Mouse (Mus musculus): ENCODE results near the gene Hoxa2.

Gene Hoxa2

DNA sequence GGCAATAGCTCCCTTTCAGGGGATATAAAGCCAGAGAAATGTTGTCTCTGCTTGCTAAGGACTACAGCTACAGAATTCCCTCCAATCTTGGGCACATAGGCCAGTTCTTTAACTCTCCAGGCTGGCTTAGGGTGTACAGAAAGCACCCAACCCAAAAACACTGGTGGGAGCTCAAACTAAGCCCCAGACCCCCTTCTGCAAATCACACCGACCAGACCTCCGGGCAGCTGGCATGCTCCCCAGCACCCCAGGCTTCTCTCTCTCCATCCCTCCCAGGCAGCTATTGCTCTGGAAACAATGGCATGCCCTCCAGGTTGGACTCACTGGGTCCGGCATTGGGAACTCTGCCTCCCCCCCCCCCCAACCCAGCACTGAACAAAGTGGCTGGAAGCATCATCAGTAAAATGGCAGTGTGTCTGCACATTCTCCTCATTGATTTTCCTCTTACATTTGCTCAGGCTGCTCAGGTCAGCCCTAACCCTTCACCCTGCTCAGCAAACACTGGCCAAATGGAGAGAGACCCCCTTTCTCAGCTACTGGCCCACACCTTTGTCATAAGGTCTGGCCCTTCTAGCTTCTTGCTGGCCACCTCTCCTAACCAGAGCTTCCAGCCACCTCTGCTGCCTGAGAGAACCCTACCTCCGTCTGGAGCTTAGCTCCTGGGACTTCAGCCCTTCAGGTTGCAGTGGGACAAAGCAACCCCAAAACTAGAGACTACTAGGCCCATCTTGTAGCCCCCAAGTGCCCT lies 14.5 kb upstream of the Hoxa2 start:
- DNase-seq = no peak

DNA sequence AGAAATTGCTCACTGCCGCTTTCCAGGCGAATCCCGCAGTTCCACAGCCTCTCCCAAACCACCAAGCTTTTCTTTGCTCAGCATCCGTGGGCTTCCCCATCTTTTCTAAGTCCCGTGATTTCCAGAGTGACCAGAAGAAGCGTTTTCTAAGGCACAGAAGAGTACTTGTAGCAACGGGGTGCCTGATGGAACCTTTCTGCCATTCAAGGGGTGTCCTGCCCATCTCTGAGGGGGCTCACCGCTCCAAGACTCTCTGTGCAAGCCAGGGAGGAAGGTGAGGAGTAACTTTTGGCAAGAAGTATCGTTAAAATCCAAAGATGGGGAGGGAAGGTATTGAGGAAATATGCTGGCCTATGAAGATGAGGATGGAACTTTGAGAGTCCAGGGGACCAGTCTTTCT lies 13.2 kb upstream of the Hoxa2 start:
- DNase-seq = no peak

DNA sequence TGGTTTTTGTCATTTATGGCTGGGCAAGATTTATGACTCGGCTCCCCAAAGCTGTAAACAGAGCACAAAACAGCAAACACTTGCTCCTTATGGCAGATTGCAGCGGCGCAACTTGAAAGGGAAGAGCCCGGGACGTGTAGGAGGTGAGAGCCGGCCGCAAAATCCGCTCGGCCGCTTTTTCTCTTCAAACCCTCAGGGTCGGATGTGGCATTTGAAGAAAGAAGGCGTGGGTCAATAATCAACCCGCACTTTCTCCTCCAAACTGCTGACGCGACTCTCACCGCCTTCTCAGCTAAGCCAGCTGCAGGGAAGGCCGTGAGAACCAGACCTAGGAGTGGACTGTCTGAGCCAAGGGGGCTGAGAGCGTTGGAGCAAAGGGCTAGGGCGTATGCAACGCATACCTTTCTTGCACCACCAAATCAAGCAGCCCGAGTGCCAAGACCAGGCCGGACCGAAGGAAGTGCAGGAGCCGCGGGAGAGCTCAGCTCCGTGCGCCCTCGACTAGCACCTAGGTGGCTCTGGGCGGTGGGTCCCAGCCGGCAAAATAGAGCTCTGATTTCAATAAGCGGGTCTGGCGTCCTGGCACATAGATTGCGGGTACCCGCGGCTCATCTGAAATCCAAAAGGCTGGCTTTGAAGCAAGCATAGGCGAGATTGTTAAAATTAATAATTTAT lies 12.6 kb upstream of the Hoxa2 start, which contains the start of gene 5730596B20Rik:
5730596B20Rik (plus strand) TSS at position 438 of the 675 bp plus-strand sequence.
- DNase-seq = peak in 1 of 2 experiments; percentile 44

DNA sequence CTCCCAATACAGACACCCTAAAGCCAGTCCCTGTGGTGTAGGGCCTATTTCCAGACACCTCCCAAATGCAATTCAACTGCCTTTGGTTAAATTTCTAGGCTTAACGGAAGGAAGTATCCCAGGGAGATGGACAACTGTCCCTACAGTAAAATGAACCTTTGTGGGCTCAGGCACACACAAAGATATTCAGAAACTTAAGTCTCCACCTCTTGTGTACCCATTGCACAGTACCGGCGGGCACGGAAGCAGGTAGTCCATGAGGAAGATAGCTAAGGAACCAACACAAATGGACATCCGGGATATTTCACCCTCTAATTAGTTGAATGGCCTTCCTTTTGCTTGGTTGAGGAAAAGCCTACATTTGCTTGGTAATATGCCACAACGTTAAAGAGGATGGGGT lies 11.8 kb upstream of the Hoxa2 start:
- DNase-seq = peak in 1 of 2 experiments; percentile 29

DNA sequence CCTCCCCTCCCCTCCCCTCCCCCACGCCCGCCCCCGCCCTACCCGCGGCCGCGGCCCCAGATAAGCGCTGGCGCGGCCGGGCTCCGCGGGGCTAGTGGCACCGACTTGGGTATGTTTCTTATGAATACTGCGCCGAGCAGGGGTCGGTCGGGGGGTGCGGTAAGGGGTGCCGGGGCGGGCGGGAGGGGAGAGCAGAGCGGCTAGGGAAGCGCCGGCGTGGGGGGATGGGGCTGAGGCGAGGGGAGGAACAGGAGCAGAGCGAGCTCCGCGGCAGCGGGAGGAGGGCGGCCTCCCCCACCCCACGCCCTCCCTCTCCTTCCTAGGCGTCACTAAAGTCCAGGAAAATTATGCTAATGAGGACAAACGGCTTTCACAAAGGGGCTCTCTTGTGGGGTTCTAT lies 11.2 kb upstream of the Hoxa2 start:
- peak in 1 of 2 experiments; percentile 43 for DNase-seq

DNA sequence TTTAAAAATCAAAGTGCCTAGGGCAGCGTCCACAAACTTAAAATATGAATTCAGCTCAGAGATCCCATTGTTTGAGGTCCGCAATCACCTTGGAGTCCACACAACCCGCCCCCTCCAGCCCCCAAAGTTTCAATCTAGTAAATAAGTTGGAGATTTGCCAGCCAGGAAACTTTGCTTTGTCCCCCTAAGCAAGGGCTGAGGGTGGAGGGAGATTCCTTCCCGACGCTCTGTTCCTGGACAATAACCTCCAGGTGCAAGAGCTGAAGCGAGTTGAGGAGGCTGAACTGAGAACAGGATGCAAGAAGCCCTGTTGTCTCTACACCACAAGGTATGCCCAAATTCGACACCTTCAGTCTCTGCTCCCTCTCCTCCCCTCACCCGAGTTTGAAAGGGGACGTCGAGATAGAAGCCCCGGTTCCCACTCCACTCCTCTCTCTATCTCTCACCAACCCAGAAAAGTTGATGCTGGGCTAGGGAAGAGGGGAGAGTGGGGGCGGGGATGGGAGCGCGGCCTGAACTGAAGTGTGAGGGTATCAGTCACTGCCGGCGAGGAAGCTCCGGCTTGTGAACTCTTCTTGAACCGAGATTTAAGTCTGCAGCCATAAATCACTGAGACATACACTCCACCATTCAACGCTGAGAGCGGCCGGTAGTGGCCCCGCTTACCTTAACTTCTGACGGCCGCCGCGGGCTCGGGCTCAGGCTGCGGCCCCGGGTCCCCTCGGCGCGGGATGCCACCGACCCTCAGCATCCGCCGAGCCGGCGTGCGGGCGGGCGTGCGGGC lies 10.5 kb upstream of the Hoxa2 start:
- peak in 1 of 2 experiments; percentile 34 for DNase-seq

DNA sequence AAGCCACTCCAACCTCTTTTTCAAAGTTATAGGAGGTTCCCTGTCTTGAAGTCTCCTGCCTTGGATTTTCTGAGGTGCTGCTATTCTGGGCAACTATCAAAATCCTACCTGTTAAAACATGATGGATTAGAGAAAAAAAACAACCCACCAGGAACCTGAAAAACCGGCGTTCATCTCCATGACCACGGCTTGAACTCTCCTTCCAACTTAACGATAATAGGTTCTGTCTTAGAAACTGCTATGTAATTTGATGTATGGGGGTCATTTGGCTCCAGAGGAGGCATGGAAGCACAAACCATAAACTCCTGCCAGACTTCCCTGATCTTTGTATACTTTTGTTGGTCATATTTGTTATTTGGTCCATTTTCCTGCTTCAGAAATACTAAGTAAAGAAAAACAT lies 9.0 kb upstream of the Hoxa2 start:
- DNase-seq = no peak

DNA sequence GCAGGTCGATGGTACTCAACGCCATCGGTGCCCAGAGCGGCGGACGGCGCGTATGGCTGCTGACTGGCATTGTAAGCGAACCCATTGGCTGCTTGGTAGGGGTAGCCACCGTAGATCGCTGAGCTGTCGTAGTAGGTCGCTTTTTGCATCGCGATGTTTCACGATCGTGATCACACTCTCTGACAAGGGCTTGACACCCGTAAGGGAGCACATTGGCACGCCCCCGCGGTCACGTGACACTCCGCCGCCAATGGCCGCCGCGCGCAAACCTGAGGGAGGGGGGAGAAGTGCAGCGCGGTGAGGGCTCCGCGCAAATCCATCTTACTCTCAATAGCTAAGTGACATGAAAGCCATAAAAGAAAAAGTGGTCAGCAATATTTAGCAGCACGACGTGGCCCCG lies 7.9 kb upstream of the Hoxa2 start:
- peak; percentile 60 to 76 for DNase-seq

DNA sequence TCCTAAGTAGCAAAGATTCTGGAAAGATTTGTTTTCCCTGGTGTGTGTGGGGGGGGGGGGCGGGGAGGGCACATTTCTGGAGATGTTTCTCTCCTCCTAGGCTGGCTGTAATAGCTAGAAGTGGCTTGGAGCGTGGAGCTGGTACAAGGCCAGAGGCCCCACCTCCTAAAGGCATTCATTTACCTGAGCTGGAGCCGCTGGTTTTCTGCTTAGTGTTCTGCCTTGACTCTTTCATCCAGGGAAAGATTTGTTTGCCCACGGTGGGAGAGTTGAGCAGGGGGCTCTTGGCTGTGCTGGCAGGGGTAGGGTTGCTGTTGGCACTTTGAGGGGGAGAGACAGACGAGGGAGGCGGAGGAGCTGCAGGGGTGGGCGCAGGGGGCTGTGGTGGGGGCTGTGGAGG lies 7.3 kb upstream of the Hoxa2 start:
- DNase-seq = no peak

DNA sequence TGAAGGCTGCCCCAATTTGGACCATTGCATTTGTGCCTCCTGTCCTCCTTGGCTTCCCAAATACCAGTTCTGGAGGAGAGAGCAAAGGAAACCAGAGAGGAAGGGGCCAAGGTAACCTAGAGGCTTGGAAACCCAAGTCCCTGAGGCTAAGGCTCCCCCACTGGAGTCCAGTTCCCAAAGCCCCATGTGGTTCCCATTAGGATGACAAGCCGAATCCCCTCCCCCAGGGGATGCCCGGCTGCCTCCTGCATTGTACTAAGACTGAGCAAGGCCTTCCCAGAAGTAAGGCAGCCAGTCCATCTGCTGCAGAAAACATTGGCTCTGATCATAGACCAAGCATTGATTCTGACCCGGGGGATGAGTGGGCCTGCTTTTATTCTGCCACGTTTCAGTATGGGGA lies 6.7 kb upstream of the Hoxa2 start:
- DNase-seq = no peak

DNA sequence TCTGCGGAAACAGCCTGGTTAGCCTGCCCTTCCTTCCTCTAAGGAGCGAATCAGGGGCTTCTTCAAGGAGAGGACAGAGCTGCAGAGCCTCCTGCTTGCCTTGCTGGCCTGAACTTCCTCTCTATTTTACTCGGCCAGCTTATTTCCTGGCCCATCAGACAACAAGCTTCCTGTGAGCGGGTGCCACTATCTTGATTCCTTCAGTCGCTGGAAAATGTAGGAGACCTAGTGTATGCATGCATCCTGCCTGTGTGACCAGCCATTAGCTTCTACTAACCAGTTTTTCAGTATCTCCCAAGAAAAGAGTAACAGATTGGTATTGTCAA lies 6.2 kb upstream of the Hoxa2 start:
- DNase-seq = no peak

DNA sequence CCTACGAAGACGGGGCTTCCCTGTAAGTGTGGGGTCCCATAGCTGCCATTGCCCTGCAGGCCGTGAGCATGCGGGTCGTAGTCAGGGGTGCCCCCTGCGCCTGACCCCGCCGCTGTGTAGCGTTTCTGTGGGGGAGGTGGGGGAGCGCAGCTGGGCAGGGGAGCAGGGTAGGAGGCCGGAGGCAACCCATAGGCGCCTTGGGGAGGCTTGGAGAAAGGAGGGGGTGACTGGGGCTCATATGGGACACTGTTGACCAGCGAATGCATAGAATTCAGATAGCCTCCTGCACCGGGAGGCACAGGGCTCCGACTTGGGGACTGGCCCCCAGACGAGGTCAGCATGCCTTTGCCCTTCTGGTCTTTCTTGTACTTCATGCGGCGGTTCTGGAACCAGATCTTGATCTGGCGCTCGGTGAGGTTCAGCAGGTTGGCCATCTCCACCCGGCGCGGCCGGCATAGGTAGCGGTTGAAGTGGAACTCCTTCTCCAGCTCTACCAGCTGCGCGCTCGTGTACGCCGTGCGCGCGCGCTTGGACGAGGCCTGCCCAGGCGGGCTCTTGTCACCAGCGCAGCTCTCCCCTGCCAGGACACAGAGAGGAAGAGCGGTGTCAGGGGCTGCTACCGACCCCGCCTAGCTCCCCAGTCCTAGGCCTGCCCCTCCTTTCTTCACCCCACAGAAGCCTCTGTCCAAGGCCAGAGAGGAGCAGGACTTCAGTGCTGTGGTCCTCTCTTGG lies 5.7 kb upstream of the Hoxa2 start:
- no peak for DNase-seq

DNA sequence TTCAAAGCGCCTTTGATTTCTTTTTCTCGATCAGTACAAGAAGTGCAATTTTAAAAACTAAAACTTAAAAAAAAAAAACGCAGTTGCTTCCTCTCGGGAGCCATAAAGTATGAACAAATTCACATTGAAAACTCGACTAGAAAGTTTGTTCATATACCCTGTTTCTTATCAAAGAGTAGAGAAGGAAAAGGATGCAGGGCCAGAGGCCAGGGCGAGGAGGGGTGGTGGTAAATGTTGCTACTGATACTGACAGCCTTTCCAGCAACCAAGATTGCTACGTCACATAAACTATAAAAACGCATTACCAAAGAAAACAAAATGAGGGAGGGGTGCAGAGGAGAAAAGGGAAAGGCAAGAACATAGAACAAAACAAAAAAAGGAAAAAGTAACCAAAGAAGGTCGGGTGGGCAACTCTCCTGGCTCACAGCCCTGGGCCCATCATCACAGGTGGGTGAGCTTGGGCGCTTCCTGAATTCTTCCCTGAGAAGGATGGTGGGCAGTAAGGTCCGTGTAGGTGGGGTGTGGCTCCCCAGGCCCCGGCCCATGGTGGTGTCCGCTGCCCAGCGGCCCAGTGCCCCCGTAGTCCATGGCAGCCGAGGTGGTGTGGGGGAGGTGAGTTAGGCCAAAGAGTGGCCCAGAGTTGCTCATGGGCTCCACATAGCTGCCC lies 5.0 kb upstream of the Hoxa2 start:
- no peak for DNase-seq

DNA sequence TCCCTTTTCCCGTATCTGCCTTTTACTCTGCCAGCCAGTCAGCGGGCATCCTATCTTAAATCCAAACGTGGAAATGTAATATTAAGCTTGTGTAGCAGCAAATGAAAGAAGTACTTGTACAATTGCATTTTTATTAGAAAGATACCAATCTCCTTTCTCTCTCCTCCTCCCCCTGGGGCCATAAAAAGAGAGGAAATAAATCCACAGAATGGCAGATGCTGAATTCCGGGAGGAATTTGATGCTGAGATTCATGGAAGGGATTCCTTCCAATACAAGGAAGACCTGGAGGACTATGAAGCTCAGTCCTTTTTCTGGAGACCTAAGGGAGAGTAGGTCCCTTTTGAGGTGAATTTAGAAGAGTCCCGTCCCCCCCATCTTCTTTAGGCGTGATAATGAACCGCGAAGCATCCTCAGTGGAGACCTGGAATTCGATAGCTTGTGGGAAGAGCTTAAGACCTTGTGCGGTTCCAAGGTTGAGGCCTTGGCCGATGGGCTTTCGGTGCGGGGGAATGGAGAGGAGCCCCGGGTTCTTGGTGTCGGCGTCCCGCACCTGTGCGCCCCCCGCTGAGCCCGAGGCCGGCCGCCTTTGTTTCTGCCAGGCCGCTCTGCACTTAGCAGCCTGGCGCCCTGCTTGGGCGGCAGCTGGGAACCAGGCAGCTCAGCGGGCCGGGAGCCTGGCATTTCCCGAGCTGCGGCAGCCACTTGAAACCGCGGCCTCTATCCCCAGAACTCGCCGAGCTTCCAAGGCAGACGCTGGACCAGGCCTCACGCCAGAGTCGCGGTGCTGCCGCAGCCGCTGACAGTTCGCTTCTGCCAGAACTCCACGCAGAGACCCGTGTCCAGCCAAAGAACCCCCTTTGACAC lies 3.8 kb upstream of the Hoxa2 start:
- DNase-seq = peak; percentile 55 to 65

DNA sequence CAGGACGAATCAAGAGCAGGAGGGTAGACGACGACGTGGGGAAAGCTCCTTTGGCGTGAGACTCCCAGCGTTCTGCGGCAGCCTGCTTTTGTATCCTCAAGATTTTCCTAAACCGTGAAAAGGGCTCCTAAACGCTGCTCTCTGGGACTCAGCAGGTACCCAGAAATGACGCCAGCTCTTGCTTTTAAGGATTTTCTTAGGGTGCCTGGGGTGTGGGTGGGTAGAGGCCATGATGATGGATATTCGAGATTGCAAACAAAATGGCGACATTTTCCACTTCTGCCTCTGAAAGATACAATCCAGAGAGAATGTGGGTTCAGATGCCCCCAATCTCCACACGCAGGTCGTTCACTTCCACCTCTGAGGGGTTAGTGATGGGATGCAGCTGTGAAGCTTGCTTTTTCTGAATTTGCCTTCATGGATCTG lies 3.1 kb upstream of the Hoxa2 start:
- no peak for DNase-seq

DNA sequence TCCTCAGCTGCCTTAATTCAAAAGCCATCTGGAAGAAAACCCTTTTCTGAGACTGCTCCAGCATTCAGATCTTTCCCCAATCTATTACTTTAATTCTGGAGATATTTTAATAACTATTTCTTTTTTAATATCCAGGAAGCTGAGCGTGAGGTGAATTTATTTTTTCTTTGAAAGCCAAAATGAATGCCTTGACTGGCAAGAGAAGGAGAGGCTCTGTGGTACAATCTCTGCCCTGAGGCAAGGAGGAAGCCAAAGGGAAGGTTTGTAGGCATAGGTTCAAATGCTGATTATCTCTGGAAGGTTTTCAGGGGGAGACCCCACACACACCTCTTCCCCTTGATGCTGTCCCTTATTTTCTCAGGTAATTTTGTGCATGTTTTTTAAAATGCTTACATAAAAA lies 2.5 kb upstream of the Hoxa2 start:
- no peak for DNase-seq

DNA sequence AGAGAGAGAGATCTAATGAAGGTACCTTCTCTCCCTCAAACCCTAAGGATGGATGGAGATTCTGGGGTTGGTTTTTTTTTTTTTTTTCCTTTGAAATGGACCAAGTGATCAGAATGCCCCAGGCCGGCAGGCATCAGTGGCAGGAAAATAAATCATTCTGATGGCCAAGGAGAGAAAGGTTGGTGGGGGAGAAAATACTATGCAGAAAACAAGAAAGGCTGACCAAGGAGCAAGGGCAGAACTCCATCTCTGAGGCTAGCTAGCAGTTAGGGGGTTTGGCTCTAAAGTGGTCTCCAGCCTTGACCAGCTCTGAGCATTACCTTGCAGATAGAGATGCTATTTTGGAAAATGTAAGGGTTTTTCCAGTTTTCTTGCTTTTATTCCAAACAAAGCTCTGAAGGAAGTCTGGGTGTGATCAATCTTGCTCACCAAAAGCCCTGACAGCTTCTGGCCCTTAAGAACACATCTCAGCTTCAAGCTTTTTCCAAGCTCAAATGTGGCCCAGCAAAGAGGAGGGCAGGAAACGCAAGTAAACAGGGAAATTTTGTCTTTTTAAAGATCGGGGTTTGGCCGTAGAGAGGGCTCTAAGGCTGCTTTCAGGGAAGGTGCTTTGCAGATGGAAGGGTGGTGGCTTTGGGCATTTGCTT lies 1.9 kb upstream of the Hoxa2 start:
- DNase-seq = no peak

DNA sequence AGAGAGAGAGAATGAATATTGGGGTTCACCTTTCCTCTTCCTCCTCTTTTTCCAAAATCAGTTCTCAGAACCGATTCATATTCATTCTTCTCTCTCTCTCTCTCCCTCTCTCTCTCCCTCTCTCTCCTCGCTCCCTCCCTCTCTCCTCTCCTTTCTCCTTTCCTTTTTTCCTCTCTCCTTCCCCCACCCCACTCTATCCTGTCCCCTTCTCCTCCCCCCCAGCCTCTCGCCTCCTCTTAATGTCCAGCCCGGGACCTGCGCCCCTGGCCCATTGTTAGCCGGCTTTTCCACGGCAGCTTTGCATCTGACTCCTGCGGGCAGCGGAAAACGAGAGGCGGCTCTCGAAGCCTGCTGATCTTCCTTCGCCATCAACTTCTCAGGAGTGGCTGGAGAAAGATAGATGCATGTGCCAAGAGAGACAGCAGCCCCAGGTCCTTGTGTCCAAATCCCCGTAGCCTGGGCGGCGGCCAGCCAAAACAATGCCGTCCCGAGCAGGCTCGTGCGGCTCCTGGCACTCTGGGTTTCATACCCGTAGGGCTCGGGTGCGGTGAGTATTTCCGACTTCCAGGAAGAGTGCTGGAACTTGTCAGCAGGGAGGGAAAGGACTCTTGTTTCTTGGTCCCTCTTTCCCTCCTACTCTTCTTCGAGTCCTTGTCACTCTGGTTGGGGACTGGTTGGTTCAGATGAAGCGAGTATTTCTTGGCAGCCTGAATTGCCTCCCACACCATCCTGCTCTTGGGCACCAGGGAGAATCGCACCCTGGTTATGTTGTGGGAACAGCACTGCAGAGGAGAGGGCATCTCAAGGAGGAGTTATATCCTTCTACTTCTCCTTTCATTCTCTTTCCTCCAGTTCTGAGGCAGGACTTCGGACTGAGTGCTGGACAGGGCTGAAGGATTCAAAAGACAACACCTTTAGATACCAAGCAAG lies 1.1 kb upstream of the Hoxa2 start:
- DNase-seq = peak in 1 of 2 experiments; percentile 31

DNA sequence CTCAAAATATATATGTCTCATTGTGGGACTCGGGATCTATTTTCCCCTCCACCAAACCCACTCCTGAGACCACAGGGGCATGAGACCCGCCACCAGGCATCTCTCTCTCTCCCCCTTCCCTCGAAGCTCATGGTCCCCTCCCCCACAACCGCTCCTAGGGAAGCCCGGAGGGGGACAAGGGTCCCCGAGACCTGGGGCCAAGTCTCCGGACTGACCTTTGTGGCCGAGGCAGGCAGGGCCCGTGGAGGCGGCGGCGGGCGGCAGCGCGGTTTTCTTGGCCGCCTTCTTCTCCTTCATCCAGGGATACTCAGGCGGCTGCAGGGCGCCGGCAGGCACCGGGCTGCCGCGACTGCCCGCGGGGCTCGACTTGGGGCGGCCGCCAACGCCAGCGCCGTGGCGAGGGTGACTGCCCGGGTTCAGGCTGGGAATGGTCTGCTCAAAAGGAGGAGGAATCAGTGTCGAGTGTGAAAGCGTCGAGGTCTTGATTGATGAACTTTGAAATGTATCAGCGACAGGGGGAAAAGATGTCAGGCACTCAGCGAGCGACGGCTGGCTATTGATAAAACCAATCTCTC lies 493 bp downstream of the Hoxa2 start:
- DNase-seq = peak; percentile 30 to 48

All from cerebellum, postnatal 10 days (tissue).